Comparison of ENCODE assay signal across 16 mouse cellular contexts in the genomic region with DNA sequence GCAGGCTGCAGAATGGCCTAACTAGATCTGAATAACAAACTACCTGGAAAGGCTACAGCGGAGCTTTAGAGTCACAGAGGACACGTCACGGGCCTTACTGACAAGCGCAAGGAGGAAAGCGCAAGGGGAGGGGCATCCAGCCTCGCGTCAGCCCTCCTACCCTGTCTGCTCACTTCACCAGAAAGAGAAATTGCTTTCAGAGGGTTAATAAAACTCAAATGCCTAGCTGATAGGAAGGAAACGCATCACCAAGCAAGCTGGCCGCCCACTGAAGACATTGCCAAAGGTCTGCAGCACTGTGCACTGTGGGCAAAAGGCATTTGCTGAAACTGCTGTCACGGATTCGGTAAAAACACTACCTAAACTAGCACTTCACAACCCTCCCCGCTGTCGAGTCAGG.
"Had no signal": no experiment of that assay in that cellular context is flagged by ENCODE, and none has a peak within 500 bp of the region (broad histone marks: within the 10 kb centered on the region; RNA-seq: fewer than 3 reads in every experiment).

No protein-coding gene starts in this region.

- H3K27ac ChIP-seq: layer of hippocampus, adult 2 months; limb, embryonic 12.5 days; liver, embryonic 13.5 days; lung, embryonic 15.5 days; macrophage; midbrain, embryonic 12.5 days; stomach, embryonic 15.5 days had no signal

- DNase-seq: liver; liver, embryonic 13.5 days; liver, postnatal 0 days; lung, postnatal 14 days; right cerebral cortex, postnatal 14 days; thymus, adult 2 months; thymus, postnatal 25 days had no signal

- ATAC-seq: inflammation-experienced regulatory T-cells, adult 6 months; liver, postnatal 0 days; midbrain, embryonic 16.5 days had no signal

- H3K4me2 ChIP-seq: limb, embryonic 12.5 days; liver, embryonic 13.5 days; lung, embryonic 15.5 days; midbrain, embryonic 12.5 days; stomach, embryonic 15.5 days had no signal

- H3K9me3 ChIP-seq: limb, embryonic 12.5 days; liver, embryonic 13.5 days; lung, embryonic 15.5 days; megakaryocyte, embryonic 14.5 days; midbrain, embryonic 12.5 days; stomach, embryonic 15.5 days had no signal

- H3K27me3 ChIP-seq: limb, embryonic 12.5 days; liver, embryonic 13.5 days; lung, embryonic 15.5 days; megakaryocyte, embryonic 14.5 days; midbrain, embryonic 12.5 days; stomach, embryonic 15.5 days had no signal

- H3K9ac ChIP-seq: limb, embryonic 12.5 days; liver, embryonic 13.5 days; liver, postnatal 0 days; lung, embryonic 15.5 days; midbrain, embryonic 12.5 days; stomach, embryonic 15.5 days had no signal

- H3K4me1 ChIP-seq: limb, embryonic 12.5 days; midbrain, embryonic 12.5 days; stomach, embryonic 15.5 days had no signal

- H3K4me3 ChIP-seq: layer of hippocampus, adult 2 months; limb, embryonic 12.5 days; liver, embryonic 13.5 days; lung, embryonic 15.5 days; megakaryocyte, embryonic 14.5 days; midbrain, embryonic 12.5 days; stomach, embryonic 15.5 days had no signal
